Mouse (Mus musculus) stomach, postnatal 0 days (tissue): ENCODE results near the gene Defb36. TPM values are rescaled to one million over a fixed set of nuclear protein-coding genes. Genes with fewer than 3 reads are reported as not detected.

Source experiments
- ATAC-seq: fragments of 200-750 bp; cut with Nextera tagmentation; 2 replicates; pipeline ENCODE4 v1.8.0; 2017; ENCODE audit not compliant: low FRiP score, low TSS enrichment
- DNase-seq: peaks from one replicate; pipeline ENCODE4 v3.0.0-alpha.2; 2016; ENCODE audit warnings: low spot score
- H3K27ac ChIP-seq: fragments of 300-500 bp; sonication (generic); replicated peaks from 2 replicates; pipeline ENCODE4 v1.5.1; 2014; ENCODE audit warnings: mild to moderate bottlenecking, control low read depth
- H3K27me3 ChIP-seq: fragments of 300-500 bp; sonication (generic); 2 replicates; pipeline ENCODE4 v1.6.1; 2014; ENCODE audit warnings: low read length; ENCODE audit not compliant: control insufficient read depth, insufficient read depth
- H3K36me3 ChIP-seq: fragments of 300-500 bp; sonication (generic); 2 replicates; pipeline ENCODE4 v1.6.1; 2014; ENCODE audit warnings: low read length, mixed read lengths; ENCODE audit not compliant: control insufficient read depth, insufficient read depth
- H3K4me1 ChIP-seq: fragments of 300-500 bp; sonication (generic); replicated peaks from 2 replicates; pipeline ENCODE4 v1.6.1; 2014; ENCODE audit warnings: antibody characterized with exemption; ENCODE audit not compliant: control insufficient read depth, insufficient read depth
- H3K4me2 ChIP-seq: fragments of 300-500 bp; sonication (generic); replicated peaks from 2 replicates; pipeline ENCODE4 v1.6.1; 2014; ENCODE audit warnings: low read depth, mild to moderate bottlenecking, control low read depth, moderate library complexity
- H3K4me3 ChIP-seq: fragments of 300-500 bp; sonication (generic); 2 replicates; pipeline ENCODE4 v1.5.1; 2014; ENCODE audit warnings: low read depth, low read length, control low read depth
- H3K9ac ChIP-seq: fragments of 300-500 bp; sonication (generic); 2 replicates; pipeline ENCODE4 v1.6.1; 2014; ENCODE audit warnings: mild to moderate bottlenecking, low read length, control low read depth, mixed read lengths
- H3K9me3 ChIP-seq: fragments of 300-500 bp; sonication (generic); 2 replicates; pipeline ENCODE4 v1.6.1; 2016; ENCODE audit warnings: low read length; ENCODE audit not compliant: control insufficient read depth
- CTCF ChIP-seq: IDR thresholded peaks from 2 replicates; pipeline ENCODE4 v1.5.1; 2016; ENCODE audit warnings: antibody characterized with exemption, low read depth, mild to moderate bottlenecking, moderate library complexity
- EP300 ChIP-seq: optimal IDR thresholded peaks from 2 replicates; pipeline ENCODE3; 2016; ENCODE audit warnings: antibody characterized with exemption
- whole genome bisulfite sequencing: fragments of 180-500 bp; shearing (Covaris S2); extraction: QIAGEN DNeasy Blood & Tissue Kit; methylation state at CpG from one replicate; pipeline ENCODE4 v1.1.7; 2014; 5-methylcytosine and 5-hydroxymethylcytosine counted together
- polyA plus RNA-seq: library from polyadenylated mRNA; unstranded; fragments of >200 nt; fragmentation: Nextera tagmentation; extraction: Ambion mirVana; gene quantifications from 2 replicates; pipeline ENCODE4 v1.2.1, GENCODE M21; 2015

Defb36 gene
- polyA plus RNA-seq, 1 experiment from 2014 or later = 0.23 TPM

DNA sequence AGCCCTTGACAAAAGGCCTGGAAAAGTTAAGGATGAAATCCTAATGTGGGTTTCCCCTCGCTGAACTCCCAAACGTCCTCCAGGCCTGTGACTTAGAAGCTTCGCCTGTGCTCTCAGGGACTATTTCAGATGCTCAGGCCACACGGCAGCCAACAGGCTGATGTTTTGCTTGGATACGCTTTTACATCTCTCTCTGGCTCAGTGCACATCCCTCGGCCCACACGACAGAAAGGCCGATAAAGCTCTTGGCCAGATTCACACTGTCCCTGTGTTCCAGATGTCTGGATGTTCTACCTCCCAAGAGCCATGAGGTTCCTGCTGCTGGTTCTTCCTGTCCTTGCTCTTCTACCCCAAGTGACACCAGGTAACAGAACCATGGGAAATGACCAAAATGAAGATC is 30.6 kb upstream of the Defb36 start:
- H3K36me3 ChIP-seq = no peaks in the 10 kb centered on the region
- H3K4me1 ChIP-seq = no peaks in the 10 kb centered on the region
- H3K9me3 ChIP-seq = no peaks in the 10 kb centered on the region
- ATAC-seq (no peak), DNase-seq (no peak)
- TF ChIP-seq EP300 (no peak), CTCF (no peak)
- no peak overlapping the region for H3K9ac ChIP-seq
- no peak overlapping the region for H3K4me2 ChIP-seq
- no peak overlapping the region for H3K4me3 ChIP-seq
- WGBS = 83% methylated on average over 8 of the region's 8 CpGs
- no peak overlapping the region for H3K27ac ChIP-seq
- no peaks in the 10 kb centered on the region for H3K27me3 ChIP-seq

DNA sequence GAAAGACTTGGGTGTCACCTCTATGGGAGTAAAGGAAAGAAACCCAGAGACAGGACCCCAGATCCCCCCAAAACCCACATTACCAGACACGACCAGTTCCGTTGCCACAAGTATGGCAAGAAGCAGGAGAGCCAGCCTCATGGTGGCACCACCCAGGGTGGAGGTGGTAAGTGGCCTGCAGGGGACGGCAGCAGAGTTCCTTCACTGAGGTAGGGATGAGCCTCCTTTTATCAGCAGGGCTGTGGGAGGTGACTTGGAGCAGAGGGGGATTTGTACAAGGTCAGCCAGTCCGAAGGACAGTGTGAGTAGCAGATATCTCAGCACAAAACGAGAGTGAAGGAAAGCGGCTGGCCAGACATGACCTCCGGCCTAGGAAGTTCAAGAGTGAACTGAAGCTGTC is 24.0 kb upstream of the Defb36 start, which contains the start of gene Defb19:
Gene Defb19 (minus strand): TSS at position 206 of the 400 bp plus-strand sequence.
- ATAC-seq (no peak), DNase-seq (no peak)
- Histone ChIP-seq H3K27ac (no peak within 1 kb of the TSS), H3K9ac (no peak within 1 kb of the TSS), H3K4me2 (no peak within 1 kb of the TSS), H3K27me3 (no peaks in the 10 kb centered on the region), H3K4me3 (no peak within 1 kb of the TSS), H3K4me1 (no peaks in the 10 kb centered on the region), H3K9me3 (no peaks in the 10 kb centered on the region), H3K36me3 (no peaks in the 10 kb centered on the region)
- WGBS = 60% methylated on average over 7 of the region's 7 CpGs
- TF ChIP-seq CTCF (no peak), EP300 (no peak)

DNA sequence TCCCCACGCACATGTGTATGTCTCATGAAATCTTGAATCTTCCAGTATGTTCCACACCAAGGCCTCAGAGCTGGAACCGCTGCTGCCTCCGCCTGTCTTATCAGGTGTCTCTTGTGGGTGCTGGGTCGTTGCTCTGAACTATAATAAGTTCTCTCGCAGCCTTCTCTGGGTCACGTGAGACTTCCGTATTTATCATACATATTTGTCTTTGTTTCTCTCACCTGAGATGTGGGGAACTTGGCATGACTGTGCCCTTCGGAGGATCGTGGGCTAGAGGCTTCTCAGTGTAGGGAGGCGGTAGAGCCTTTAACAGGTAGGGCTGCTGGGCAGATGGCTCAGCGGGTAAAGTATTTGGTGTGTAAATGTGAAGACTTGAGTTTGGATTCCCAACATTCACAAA is 23.5 kb upstream of the Defb36 start:
- H3K27ac ChIP-seq = no peak overlapping the region

DNA sequence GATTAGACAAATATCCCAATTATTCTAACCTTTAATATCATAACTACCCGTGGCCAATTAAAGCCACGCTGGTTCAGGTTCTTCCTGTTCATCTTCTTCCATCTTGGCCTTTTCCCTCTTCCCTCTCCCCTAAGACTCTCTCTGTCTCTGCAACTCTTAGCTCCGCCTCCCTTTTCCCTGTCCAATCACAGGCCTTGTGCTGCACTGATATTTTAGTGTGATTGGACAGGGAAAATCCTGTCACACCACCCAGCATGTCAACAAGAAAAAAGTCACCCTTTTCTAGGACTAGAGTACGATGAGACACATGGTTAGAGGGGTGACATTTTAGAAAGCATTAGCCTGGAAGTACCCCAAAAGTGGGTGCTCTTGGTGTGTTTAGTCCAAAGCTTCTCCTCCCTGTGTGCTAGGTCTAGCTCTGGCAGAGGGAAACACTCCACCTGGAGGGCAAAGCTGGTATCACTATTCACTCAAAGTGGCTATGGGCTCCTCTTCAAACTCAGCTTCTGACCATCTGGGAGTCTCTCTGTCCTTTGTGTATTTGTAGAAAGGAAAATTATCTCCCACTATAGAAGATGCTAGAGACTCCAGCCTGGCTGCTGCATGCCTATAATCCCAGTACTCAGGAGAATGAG is 17.1 kb upstream of the Defb36 start:
- TF ChIP-seq CTCF (peak; percentile 61), EP300 (no peak)
- no peaks in the 10 kb centered on the region for H3K27me3 ChIP-seq
- WGBS = 81% methylated on average over 4 of the region's 4 CpGs
- no peak overlapping the region for H3K9ac ChIP-seq
- ATAC-seq = 0 out of 2 replicates have a peak, but pooled peaks have one; percentile 32
- H3K4me3 ChIP-seq = no peak overlapping the region
- no peaks in the 10 kb centered on the region for H3K36me3 ChIP-seq
- no peaks in the 10 kb centered on the region for H3K9me3 ChIP-seq
- DNase-seq = no peak
- H3K4me2 ChIP-seq = no peak overlapping the region
- no peaks in the 10 kb centered on the region for H3K4me1 ChIP-seq
- H3K27ac ChIP-seq = no peak overlapping the region

More for the DNA sequence above, 23.5 kb upstream of the Defb36 start:
- no peak overlapping the region for H3K4me3 ChIP-seq
- ATAC-seq (no peak), DNase-seq (no peak)
- no peaks in the 10 kb centered on the region for H3K4me1 ChIP-seq
- no peak for TF ChIP-seq CTCF
- TF ChIP-seq EP300 = no peak
- no peak overlapping the region for H3K4me2 ChIP-seq
- WGBS = 77% methylated on average over 11 of the region's 11 CpGs
- no peaks in the 10 kb centered on the region for H3K36me3 ChIP-seq
- no peaks in the 10 kb centered on the region for H3K27me3 ChIP-seq
- H3K9me3 ChIP-seq = no peaks in the 10 kb centered on the region
- H3K9ac ChIP-seq = no peak overlapping the region

DNA sequence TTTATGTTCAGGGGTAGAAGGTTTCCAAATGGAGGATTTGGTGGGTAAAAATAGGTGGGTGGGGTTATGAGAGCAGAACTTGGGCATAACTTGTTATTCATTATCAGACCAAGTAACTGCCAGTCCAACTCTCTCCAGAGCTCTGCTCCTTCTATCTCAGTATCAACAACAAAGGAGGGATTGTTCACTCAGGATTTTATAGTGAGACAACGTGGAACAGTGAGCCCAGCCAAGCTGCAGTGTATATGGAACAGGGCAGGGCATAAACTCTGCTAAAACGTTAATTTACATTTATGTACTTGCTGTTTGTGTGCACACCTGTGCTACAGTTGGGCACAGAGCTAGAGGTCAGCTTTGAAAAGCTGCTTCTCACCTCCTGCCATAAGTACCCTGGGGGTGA is 15.7 kb upstream of the Defb36 start:
- Histone ChIP-seq H3K4me3 (no peak overlapping the region), H3K9ac (no peak overlapping the region), H3K36me3 (no peaks in the 10 kb centered on the region), H3K27ac (no peak overlapping the region), H3K27me3 (no peaks in the 10 kb centered on the region), H3K4me1 (no peaks in the 10 kb centered on the region), H3K9me3 (no peaks in the 10 kb centered on the region), H3K4me2 (no peak overlapping the region)
- ATAC-seq (no peak), DNase-seq (no peak)
- TF ChIP-seq CTCF (no peak), EP300 (no peak)
- 16% methylated on average over 2 of the region's 2 CpGs for WGBS

DNA sequence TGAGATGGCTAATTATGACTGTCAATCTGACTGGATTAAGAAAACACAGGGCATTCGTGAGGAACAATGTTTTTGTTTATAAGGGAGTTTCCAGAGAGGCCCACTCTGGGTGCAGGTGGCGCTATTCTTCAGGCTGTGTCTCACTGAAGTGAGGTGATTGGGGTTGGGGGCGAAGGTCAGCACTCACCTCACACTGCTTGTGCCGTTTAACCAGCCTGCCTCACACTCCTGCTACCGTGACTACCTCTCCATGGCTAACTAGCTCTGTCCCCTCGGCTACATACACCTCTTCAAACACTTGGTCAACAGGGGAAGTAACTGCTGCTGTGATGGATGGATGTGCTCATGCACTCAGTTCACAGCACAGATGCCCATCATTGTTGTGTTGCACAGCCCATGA is 15.1 kb upstream of the Defb36 start:
- no peaks in the 10 kb centered on the region for H3K36me3 ChIP-seq
- ATAC-seq = no peak
- DNase-seq = no peak
- no peak overlapping the region for H3K9ac ChIP-seq
- H3K9me3 ChIP-seq = no peaks in the 10 kb centered on the region
- no peaks in the 10 kb centered on the region for H3K27me3 ChIP-seq
- TF ChIP-seq EP300 = no peak
- TF ChIP-seq CTCF = no peak
- no peaks in the 10 kb centered on the region for H3K4me1 ChIP-seq
- no peak overlapping the region for H3K4me3 ChIP-seq
- H3K4me2 ChIP-seq = no peak overlapping the region
- WGBS = 32% methylated on average over 6 of the region's 6 CpGs
- H3K27ac ChIP-seq = no peak overlapping the region
